Mouse (Mus musculus) gastrocnemius, postnatal 25 days (tissue): Measurements from ENCODE around the gene Slc25a36. TPM values are rescaled to one million over a fixed set of nuclear protein-coding genes. Genes with fewer than 3 reads are reported as not detected.

Experiments
- DNase-seq: peaks from one replicate; pipeline ENCODE4 v3.0.0; 2022
- total RNA-seq, 2 experiments: library from RNA; stranded (reverse); gene quantifications; 1 replicate in 1 of 2; 2 replicates in 1 of 2; pipeline ENCODE4 v1.2.3; 2021

Slc25a36 gene
- total RNA-seq, 2 experiments from 2014 or later = 26.4 to 32.5 TPM

- DNase-seq = no peak
Measured at GRCm38 (mm10) chr9:97111506-97111905, 549 bp upstream of the Slc25a36 start.

GRCm38 (mm10) chr9:97106481-97107160 is 4.3 kb downstream of the Slc25a36 start:
- DNase-seq = no peak

DNA sequence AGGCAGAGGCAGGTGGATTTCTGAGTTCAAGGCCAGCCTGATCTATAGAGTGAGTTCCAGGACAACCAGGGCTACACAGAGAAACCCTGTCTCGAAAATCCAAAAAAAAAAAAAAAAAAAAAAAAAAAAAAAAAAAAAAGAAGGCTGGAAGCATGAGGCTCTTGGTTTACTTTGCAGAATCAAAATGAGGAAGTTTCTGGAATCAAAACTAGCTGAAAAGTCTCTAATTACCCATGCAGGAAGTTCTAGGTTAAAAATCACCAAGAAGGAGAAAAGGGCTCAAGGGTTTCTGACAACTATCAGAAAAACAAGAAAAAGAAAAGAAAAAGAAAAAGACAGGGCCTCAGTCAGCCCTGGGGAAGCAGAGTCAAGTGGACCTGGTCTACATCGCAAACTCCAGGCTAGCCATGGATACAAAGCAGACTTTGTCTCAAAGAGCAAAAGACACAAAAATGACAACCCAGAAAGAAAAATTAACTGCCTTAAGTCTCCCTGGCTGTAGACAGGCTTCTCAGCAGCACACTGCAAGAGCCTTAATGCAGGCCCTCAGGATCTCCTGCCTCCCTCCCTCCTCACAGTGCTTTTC is 5.5 kb downstream of the Slc25a36 start:
- DNase-seq = no peak

DNA sequence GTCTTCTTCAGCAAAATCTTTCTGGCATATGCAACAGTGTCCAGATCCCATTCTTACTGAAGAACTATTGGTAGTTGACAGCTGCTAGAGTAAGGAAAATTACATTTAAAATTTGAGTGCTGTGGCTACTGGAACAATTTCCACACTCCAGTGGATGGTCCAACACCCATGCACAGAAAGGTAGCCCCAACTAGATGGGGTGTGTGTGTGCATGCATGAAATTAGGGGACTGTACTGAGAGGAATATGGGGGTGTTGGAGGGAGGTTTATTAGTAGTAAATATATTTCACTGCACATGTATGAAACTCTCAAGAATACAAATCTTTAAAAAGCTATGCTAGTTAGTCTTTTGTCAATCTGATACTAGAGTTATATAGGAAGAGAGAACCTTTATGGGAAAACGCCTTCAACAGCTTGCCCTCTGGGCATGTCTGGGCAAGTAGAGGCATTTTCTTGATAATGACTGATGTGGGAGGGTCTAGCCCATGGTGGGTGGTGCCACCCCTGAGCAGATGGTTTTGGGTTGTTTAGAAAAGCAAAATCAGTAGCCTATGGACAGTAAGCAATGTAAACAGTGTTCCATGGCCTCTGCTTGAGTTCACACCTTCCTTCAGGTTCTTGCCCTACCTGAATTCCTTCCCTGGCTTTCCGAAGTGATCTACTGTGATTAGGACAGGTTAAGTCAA is 7.4 kb downstream of the Slc25a36 start:
- no peak for DNase-seq

DNA sequence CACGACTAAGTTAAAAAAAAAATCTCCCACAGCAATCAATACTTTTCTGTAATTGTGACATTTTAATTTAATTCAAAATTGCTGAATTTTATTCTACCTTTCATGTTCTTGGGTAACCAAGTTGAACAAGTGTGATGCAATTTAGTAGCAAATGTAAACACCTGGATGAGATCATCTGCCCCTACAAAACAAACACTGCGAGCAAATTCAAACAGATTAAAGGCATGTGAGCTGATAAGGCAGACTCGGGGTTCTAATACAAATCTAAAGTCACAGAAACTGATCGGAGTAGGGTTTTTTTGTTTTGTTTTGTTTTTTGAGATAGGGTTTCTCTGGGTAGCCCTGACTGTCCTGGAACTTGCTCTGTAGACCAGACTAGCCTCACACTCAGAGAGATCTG is 12.0 kb downstream of the Slc25a36 start:
- DNase-seq = no peak

- DNase-seq = no peak
Measured at GRCm38 (mm10) chr9:97096180-97096579, 14.8 kb downstream of the Slc25a36 start.

DNA sequence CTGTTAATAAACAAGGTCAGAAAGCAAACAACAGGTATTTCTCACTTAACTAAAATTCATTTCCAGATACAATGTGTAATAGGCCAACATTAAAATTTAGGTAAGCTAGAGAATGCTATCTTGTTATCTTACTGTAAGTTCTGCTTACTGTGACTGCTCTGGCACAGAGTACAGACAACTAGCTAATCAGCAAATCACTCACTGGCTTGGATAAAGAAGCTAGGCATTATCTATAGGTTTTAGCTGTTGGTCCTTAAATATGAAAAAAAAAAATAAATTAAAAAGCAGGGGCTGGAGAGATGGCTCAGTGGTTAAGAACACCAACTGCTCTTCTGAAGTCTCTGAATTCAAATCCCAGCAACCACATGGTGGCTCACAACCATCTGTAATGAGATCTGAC is 23.1 kb downstream of the Slc25a36 start:
- no peak for DNase-seq

- no peak for DNase-seq
Measured at GRCm38 (mm10) chr9:97084628-97085027, 26.3 kb downstream of the Slc25a36 start.

DNA sequence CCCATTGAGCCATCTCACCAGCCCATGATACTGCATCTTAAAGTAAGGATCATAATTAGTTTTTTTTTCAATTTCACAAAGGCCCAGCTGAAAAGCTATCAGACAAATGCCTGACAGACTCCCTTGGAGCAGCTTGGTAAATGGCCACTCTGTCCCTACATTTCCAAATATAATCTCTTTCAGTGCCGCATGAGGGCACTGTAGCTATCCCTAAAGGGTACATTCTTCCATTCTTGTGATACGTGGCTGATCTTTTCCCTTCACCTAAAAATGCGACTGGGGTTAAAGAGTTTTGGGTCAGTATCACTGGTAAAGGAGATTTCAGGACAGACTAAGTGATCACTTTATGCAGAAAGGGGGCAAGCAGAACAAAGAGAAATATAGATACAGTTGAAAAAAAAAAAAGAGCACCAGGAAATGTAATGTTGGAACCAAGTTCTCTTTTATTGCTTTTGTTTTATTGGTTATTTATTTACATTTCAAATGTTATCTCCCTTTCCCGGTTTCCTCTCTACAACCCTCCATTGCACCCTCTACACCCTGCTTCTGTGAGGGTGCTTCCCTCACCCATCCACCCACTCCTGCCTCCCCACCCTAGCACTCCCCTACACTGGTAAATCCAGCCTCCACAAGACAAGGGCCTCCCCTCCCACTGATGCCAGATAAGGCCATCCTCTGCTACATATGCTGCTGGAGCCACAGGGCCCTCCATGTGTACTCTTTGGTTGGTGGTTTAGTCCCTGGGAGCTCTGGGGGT is 29.7 kb downstream of the Slc25a36 start:
- DNase-seq = no peak

DNA sequence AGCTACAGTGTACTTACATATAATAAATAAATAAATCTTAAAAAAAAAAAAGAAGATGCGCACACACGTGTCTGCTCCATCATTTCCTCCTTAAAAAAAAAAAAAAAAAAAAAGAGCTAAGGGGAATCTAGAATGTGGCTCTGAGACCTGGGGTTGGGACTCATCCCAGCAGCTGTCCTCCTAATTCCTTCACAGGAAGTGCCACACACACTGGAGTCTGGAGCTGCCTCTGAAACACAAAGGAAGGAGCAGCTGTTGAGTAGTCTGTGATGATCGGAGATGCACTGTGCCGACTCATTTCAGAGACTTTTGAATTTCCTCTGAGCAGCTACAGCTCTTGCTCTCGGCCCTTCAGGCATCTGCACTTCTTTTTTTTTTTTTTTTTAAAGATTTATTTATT is 41.0 kb downstream of the Slc25a36 start:
- DNase-seq = no peak

- no peak for DNase-seq
Measured at GRCm38 (mm10) chr9:97069466-97069865, 41.5 kb downstream of the Slc25a36 start.

DNA sequence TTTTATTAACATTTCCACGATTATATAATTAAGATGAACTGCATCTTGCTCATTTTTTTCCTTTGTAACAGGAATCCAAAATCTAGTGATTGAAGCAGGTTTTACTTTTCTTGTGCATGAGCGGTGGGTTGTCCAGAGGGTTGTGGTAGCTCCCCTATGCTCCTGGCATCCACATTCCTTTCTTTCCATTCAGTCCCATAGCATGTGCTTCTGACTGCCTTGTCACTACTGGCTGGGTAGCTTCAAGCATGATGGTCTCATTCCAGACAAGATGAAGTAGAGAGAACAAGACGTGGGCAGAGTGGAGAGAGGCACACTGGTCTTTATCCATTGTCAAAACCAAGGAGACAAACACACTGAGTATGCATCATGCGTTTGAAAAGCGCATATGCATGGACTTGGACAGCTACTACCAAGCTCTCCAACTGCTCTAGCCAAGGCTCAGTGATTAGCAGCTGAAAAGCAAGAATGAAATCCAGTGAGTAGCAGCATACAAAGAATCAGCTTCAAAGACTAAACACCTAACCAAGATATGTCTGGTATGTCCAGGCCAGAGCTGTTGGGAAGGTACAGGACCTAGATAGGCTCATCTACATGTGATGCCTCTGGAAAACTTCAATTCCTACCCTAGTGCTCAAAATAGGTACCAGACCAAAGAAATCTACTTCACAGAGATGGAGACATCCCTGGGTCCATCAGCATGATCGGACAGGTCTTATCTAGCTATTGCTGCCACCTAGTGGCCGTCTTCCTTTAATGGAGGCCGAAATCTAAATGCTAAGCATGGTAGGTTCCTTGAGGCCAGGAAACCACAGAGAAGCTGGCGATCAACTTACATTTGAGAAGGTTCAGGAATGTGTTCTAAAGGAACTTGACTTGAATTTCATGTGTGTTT is 42.5 kb downstream of the Slc25a36 start:
- DNase-seq = peak; percentile 59

DNA sequence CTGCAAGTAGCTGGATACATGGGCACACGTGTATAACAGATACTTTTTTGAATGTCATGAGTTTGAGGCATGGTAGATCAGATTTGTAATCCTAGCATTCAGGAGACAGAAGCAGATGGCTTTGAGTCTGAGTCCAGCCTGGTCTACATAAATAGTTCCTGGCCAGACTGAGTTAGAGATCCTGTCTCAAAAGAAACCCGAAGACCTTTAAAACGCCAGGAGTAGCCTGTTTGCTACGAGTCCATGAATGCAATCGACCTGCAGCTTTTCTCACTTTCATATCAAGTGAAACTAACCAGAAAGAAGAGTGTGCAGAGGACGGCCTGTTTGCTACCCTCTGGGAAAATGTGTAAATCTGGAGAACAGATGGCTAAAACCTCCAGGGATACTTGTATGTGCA is 43.2 kb downstream of the Slc25a36 start:
- no peak for DNase-seq

- DNase-seq = no peak
Measured at GRCm38 (mm10) chr9:97065885-97066284, 45.1 kb downstream of the Slc25a36 start.

GRCm38 (mm10) chr9:97065216-97065615 is 45.7 kb downstream of the Slc25a36 start:
- no peak for DNase-seq

DNA sequence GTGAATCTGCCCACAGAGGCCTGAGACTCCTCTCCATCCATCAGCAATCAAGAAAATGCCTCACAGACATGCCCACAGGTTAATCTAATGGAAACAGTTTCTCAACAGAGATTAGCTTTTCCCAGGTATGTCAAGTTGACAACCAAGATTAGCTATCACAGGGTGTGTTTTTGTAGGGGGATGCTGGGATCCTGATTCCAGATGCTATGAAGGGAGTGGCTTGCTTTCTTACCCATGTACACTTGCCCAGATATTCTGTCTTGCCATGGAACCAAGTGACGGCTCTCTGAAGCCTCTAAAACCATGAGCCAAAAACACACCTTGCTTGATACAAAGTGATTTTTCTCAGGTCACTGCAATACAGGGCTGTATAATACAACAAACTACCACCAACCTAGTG is 46.8 kb downstream of the Slc25a36 start:
- no peak for DNase-seq

GRCm38 (mm10) chr9:97061696-97062095 is 49.3 kb downstream of the Slc25a36 start:
- DNase-seq = no peak

- DNase-seq = no peak
Measured at GRCm38 (mm10) chr9:97056541-97057338, 54.2 kb downstream of the Slc25a36 start.

GRCm38 (mm10) chr9:97055906-97056305 is 55.1 kb downstream of the Slc25a36 start:
- no peak for DNase-seq

DNA sequence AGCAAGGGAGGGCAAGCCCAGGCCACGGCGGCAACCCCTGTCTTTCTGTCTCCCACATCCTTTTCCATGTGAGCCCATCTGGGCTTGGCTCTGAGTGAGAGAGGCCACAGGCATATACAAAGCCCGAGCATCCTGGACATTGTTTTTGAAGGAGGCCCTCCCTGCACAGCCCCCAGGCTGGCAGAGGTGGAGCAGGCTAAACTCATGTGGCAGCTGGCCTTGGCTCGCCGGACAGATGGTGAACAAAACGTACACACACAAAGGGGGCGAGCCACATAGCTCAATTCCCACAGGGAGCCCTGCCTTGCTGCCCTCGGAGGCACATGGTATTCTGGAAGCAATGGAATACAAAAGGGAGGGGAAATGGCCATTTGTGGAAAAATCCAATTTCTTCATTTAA is 59.8 kb downstream of the Slc25a36 start:
- no peak for DNase-seq

- no peak for DNase-seq
Measured at GRCm38 (mm10) chr9:97046240-97046639, 64.7 kb downstream of the Slc25a36 start.
